Mouse (Mus musculus) stomach, postnatal 0 days (tissue): ENCODE data around the gene Lmbrd2.

Source experiments
- CTCF ChIP-seq: IDR thresholded peaks from 2 replicates; pipeline ENCODE4 v1.5.1; 2016; ENCODE audit warnings: antibody characterized with exemption, low read depth, mild to moderate bottlenecking, moderate library complexity
- EP300 ChIP-seq: optimal IDR thresholded peaks from 2 replicates; pipeline ENCODE3; 2016; ENCODE audit warnings: antibody characterized with exemption

- no peak for TF ChIP-seq EP300
- no peak for TF ChIP-seq CTCF
Measured at GRCm38 (mm10) chr15:9246345-9246744, 106.0 kb downstream of the Lmbrd2 start.
